Mouse (Mus musculus) liver, embryonic 14.5 days (tissue): Measurements from ENCODE around the gene Snhg11.

Experiments
- CTCF ChIP-seq: IDR thresholded peaks from 2 replicates; pipeline ENCODE4 v1.5.1; 2016; ENCODE audit warnings: antibody characterized with exemption, low read depth, control low read depth
- EP300 ChIP-seq: IDR thresholded peaks from 2 replicates; pipeline ENCODE4 v1.6.1; 2016; ENCODE audit warnings: antibody characterized with exemption, low read depth

DNA sequence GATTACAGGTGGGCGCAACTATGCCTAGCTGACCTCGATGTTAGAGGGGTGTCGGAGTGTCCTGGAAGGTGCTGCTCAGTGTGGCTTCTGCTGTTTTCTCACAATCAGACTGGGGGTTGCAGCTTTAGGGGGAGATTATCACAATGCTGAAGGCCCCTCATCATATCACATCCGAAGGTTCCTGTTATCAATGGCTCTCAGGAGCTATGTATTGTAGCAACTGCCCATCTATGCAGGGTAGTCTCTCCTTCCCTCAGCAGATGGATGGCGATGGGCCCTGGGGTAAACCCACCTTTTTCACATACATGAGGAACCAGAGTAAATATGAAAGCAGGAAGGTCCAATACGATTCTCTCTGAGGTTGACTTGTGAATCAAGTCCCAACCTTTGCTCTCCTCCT, 20.9 kb downstream of the Snhg11 start:
- no peak for TF ChIP-seq CTCF
- 0 out of 2 replicates have a peak, but pooled peaks have one; percentile 20 for TF ChIP-seq EP300
